Comparison of ENCODE assay signal across 23 mouse cellular contexts in genomic region chr17:42393086-42393485, GRCm38 (mm10).
"Had no signal": no experiment of that assay in that cellular context is flagged by ENCODE, and none has a peak within 500 bp of the region (broad histone marks: within the 10 kb centered on the region; RNA-seq: fewer than 3 reads in every experiment).

No protein-coding gene starts in this region.

- H3K27ac ChIP-seq: gastrocnemius, adult 2 months; heart, embryonic 10.5 days; hindbrain, embryonic 10.5 days; hindbrain, embryonic 12.5 days; hindbrain, embryonic 14.5 days; intestine, embryonic 15.5 days; layer of hippocampus, adult 2 months; limb, embryonic 10.5 days; limb, embryonic 12.5 days; liver, embryonic 13.5 days; liver, embryonic 15.5 days had no signal

- H3K4me3 ChIP-seq: gastrocnemius, adult 2 months; heart, embryonic 10.5 days; heart, embryonic 12.5 days; hindbrain, embryonic 10.5 days; hindbrain, embryonic 12.5 days; intestine, embryonic 15.5 days; layer of hippocampus, adult 2 months; limb, embryonic 10.5 days; limb, embryonic 12.5 days; liver, embryonic 13.5 days; liver, embryonic 15.5 days had no signal

- DNase-seq: gastrocnemius, adult 2 months; gastrocnemius, postnatal 10 days; gastrocnemius, postnatal 25 days; heart, adult 18-20 months; heart, postnatal 10 days; heart, postnatal 4 days; kidney, adult 18-20 months; kidney, adult 8-10 months; kidney, postnatal 10 days; kidney, postnatal 25 days; kidney, postnatal 4 days; liver; liver, embryonic 13.5 days had no signal
